11 mouse cellular contexts compared by ENCODE assay signal in the genomic region with DNA sequence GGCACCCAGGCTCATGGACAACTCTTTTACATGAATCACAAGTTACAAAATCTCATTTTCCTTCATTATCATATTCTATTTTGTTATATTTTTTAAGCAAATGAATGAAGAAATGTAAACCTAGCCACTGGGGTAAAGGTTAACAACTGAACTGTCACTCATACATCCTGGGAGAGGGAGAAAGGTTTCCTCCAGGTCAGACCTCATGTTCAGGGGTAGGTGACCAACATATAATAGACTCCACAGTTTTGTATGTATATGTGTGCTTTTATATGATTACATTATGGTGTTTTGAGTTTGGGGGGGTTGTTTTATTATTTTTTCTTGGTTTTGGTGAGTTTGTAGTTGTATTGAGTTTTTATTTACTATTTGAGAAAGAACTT. TPM values are rescaled to one million over a fixed set of nuclear protein-coding genes. Genes with fewer than 3 reads are reported as not detected.
A peak's percentile ranks its signal among the peaks of the same experiment; 100 is the strongest.
DNase-seq lines count a peak whose midpoint lies in the region; ATAC-seq and TF ChIP-seq lines count a peak whose summit lies in the region.
"Had no signal": no experiment of that assay in that cellular context is flagged by ENCODE, and none has a peak within 500 bp of the region (broad histone marks: within the 10 kb centered on the region; RNA-seq: fewer than 3 reads in every experiment).

No protein-coding gene starts in this region.

- peak overlapping the region; percentile 45 for H3K27ac ChIP-seq in heart, adult 2 months
- H3K27ac ChIP-seq in limb, embryonic 14.5 days (replicated peaks; ENCODE audit: low read depth, low read length) = no peak overlapping the region
- H3K27ac ChIP-seq in stomach, embryonic 15.5 days = no peak overlapping the region

- intact Hi-C loops in heart, adult 2 months (cut with DNase I) = no loop called here
- intact Hi-C loops in heart, postnatal 25 days (cut with DNase I) = loop anchor here (2.0 kb wide), 1 partner anchor 51 kb away; no protein-coding TSS in a partner anchor

- no peaks in the 10 kb centered on the region for H3K79me2 ChIP-seq in heart, adult 2 months (replicated peaks; ENCODE audit: control insufficient read depth, insufficient read depth, low read length)

- no peaks in the 10 kb centered on the region for H3K27me3 ChIP-seq in heart, adult 2 months (ENCODE audit: control insufficient read depth, insufficient read depth, low read length)
- H3K27me3 ChIP-seq in megakaryocyte, embryonic 14.5 days (replicated peaks) = peaks cover 2% of the 10 kb centered on the region
- no peaks in the 10 kb centered on the region for H3K27me3 ChIP-seq in limb, embryonic 14.5 days (ENCODE audit: control insufficient read depth, insufficient read depth, low read length)
- H3K27me3 ChIP-seq in stomach, embryonic 15.5 days (replicated peaks) = no peaks in the 10 kb centered on the region

- H3K9ac ChIP-seq in heart, adult 2 months (ENCODE audit: low read depth, low read length) = no peak overlapping the region
- H3K9ac ChIP-seq in limb, embryonic 14.5 days (ENCODE audit: low read depth, low read length, severe bottlenecking) = no peak overlapping the region
- H3K9ac ChIP-seq in stomach, embryonic 15.5 days = no peak overlapping the region

- H3K4me2 ChIP-seq in limb, embryonic 14.5 days (replicated peaks; ENCODE audit: low read depth, low read length, severe bottlenecking) = peak overlapping the region; percentile 67; the same call in 1 of the 2 replicates
- H3K4me2 ChIP-seq in stomach, embryonic 15.5 days = peak overlapping the region; percentile 84

- no peak for TF ChIP-seq POLR2A in heart, adult 2 months (IDR thresholded peaks at IDR 0.05; ENCODE audit: insufficient read depth, low read depth, low read length)
- no peak for TF ChIP-seq POLR2A in limb, embryonic 14.5 days (IDR thresholded peaks at IDR 0.05; ENCODE audit: borderline replicate concordance, extremely low read depth, insufficient read depth, insufficient read length)

- no peaks in the 10 kb centered on the region; the same call in 1 of the 2 replicates for H3K36me3 ChIP-seq in heart, adult 2 months (ENCODE audit: control insufficient read depth, insufficient read depth, low read length)
- no peaks in the 10 kb centered on the region for H3K36me3 ChIP-seq in megakaryocyte, embryonic 14.5 days (replicated peaks; ENCODE audit: low read length)
- H3K36me3 ChIP-seq in limb, embryonic 14.5 days (ENCODE audit: control insufficient read depth, insufficient read depth, low read length) = no peaks in the 10 kb centered on the region
- H3K36me3 ChIP-seq in stomach, embryonic 15.5 days = no peaks in the 10 kb centered on the region

- no peak for TF ChIP-seq CTCF in heart, adult 2 months (IDR thresholded peaks at IDR 0.05)

- no peak for DNase-seq in heart, adult 2 months
- no peak for DNase-seq in heart, postnatal 25 days (ENCODE audit: low spot score)
- no peak for DNase-seq in limb, embryonic 14.5 days (ENCODE audit: low spot score)
- DNase-seq in layer of hippocampus, adult 8-10 months (ENCODE audit: low spot score in 2 of 2) = no peak
- no peak for DNase-seq in thymus, postnatal 4 days

- no peak for ATAC-seq in megakaryocyte, adult 5-6 weeks (ENCODE audit: poor library complexity, severe bottlenecking)
- no peak for ATAC-seq in limb, embryonic 14.5 days (ENCODE audit: low FRiP score, low read depth)
- ATAC-seq in stomach, embryonic 15.5 days (ENCODE audit: insufficient read depth, low FRiP score, low read depth) = no peak

- H3K9me3 ChIP-seq in megakaryocyte, embryonic 14.5 days = 0 out of 2 replicates have a peak, but pooled peaks cover 2% of the 10 kb centered on the region
- no peaks in the 10 kb centered on the region for H3K9me3 ChIP-seq in limb, embryonic 14.5 days (ENCODE audit: control insufficient read depth, low read length)
- no peaks in the 10 kb centered on the region for H3K9me3 ChIP-seq in stomach, embryonic 15.5 days

- H3K4me1 ChIP-seq in heart, adult 2 months (ENCODE audit: control insufficient read depth, insufficient read depth, low read length) = no peaks in the 10 kb centered on the region; the same call in 1 of the 2 replicates
- H3K4me1 ChIP-seq in megakaryocyte, embryonic 14.5 days = peaks cover 11% of the 10 kb centered on the region
- H3K4me1 ChIP-seq in limb, embryonic 14.5 days (ENCODE audit: control insufficient read depth, insufficient read depth, low read length) = no peaks in the 10 kb centered on the region
- 0 out of 2 replicates have a peak, but pooled peaks cover 3% of the 10 kb centered on the region for H3K4me1 ChIP-seq in stomach, embryonic 15.5 days

- no peak for TF ChIP-seq EP300 in heart, adult 2 months (IDR thresholded peaks at IDR 0.05; ENCODE audit: insufficient read depth, low read depth, low read length)

- no peak overlapping the region; the same call in 1 of the 2 replicates for H3K4me3 ChIP-seq in heart, adult 2 months
- H3K4me3 ChIP-seq in megakaryocyte, embryonic 14.5 days (replicated peaks) = peak overlapping the region; percentile 91
- H3K4me3 ChIP-seq in limb, embryonic 14.5 days (replicated peaks; ENCODE audit: low read length) = no peak overlapping the region
- 0 out of 2 replicates have a peak overlapping the region, but pooled peaks have one; percentile 39 for H3K4me3 ChIP-seq in stomach, embryonic 15.5 days (replicated peaks)

RNA-seq across cellular contexts. Expression of gene Cyp4b1, which starts 10.3 kb away (rescaled TPM):
- 10 to 100 TPM; 28.3 to 29.2 TPM for total RNA-seq in heart, adult 2 months (2021)
- polyA plus RNA-seq in heart, adult 2 months (2012; rRNA removed) = 56.5 and 61.1 TPM in 2 replicates
- 10 to 100 TPM; 22.8 to 27.9 TPM for total RNA-seq in heart, postnatal 25 days (2021)
- polyA plus RNA-seq in megakaryocyte, embryonic 14.5 days (2012; ENCODE audit: insufficient read depth, low replicate concordance) = not detected in 2 replicates
- not detected in 2 replicates for total RNA-seq in megakaryocyte, adult 5-6 weeks (2015)
- not detected in 2 replicates for total RNA-seq in megakaryocyte, adult 5-6 weeks (2017)
- polyA plus RNA-seq in limb, embryonic 14.5 days (2012; rRNA removed) = 1.0 and 1.2 TPM in 2 replicates
- 0.46 and 1.0 TPM in 2 replicates for polyA plus RNA-seq in limb, embryonic 14.5 days (2014; fragmentation: Nextera tagmentation; extraction: Ambion mirVana)
- polyA plus RNA-seq in stomach, embryonic 15.5 days (2015; fragmentation: Nextera tagmentation; extraction: Ambion mirVana) = 1.4 and 2.6 TPM in 2 replicates
- total RNA-seq in layer of hippocampus, adult 8-10 months (2022) = 1 to 10 TPM in 1 of 4 experiments, under 1 TPM in 3; 0.52 to 2.1 (median 0.76) TPM
- polyA plus RNA-seq: embryonic facial prominence, embryonic 11.5 days had no signal

RNA-seq across cellular contexts. Expression of gene Cyp4a32, which starts 57.1 kb away (rescaled TPM):
- not detected for total RNA-seq in heart, adult 2 months (2021)
- not detected in 2 replicates for polyA plus RNA-seq in heart, adult 2 months (2012; rRNA removed)
- total RNA-seq in heart, postnatal 25 days (2021) = not detected
- polyA plus RNA-seq in megakaryocyte, embryonic 14.5 days (2012; ENCODE audit: insufficient read depth, low replicate concordance) = not detected in 2 replicates
- total RNA-seq in megakaryocyte, adult 5-6 weeks (2015) = not detected in 2 replicates
- not detected in 2 replicates for total RNA-seq in megakaryocyte, adult 5-6 weeks (2017)
- polyA plus RNA-seq in limb, embryonic 14.5 days (2012; rRNA removed) = not detected in 2 replicates
- polyA plus RNA-seq in limb, embryonic 14.5 days (2014; fragmentation: Nextera tagmentation; extraction: Ambion mirVana) = not detected in 2 replicates
- not detected in 2 replicates for polyA plus RNA-seq in stomach, embryonic 15.5 days (2015; fragmentation: Nextera tagmentation; extraction: Ambion mirVana)
- not detected for total RNA-seq in layer of hippocampus, adult 8-10 months (2022)
- total RNA-seq: left cerebral cortex, postnatal 10 days had no signal
- polyA plus RNA-seq: brain, embryonic 14.5 days; embryonic facial prominence, embryonic 11.5 days had no signal

Comparison
In these comparisons a context has a peak if more than half of its experiments do, and no peak if none do; other contexts are left out.
1. H3K4me3 ChIP-seq: peak in megakaryocyte, embryonic 14.5 days (single experiment) and stomach, embryonic 15.5 days (single experiment); none in heart, adult 2 months (single experiment) and limb, embryonic 14.5 days (single experiment).
2. RNA of gene Cyp4b1, which starts 10.3 kb away (total RNA-seq): 28.3 to 29.2 TPM in heart, adult 2 months and 22.8 to 27.9 TPM in heart, postnatal 25 days; 0.52 to 2.1 TPM in layer of hippocampus, adult 8-10 months and not detected in megakaryocyte, adult 5-6 weeks; every median in the first group is over 4 times any median in the second.